Mouse (Mus musculus): ENCODE measurements around the gene Hoxd9. TPM values are rescaled to one million over a fixed set of nuclear protein-coding genes. Genes with fewer than 3 reads are reported as not detected.

Gene Hoxd9
- polyA plus RNA-seq, 1 experiment from 2014 or later: not detected

GRCm38 (mm10) chr2:74691022-74691951 lies 6.2 kb upstream of the Hoxd9 start, which contains the start of gene Hoxd10:
Hoxd10 (plus strand) TSS chr2:74691924.
- DNase-seq (no peak), ATAC-seq (no peak)
- peaks cover 100% of the 10 kb centered on the region for H3K27me3 ChIP-seq (ENCODE audit: insufficient read depth, low read length)
- TF ChIP-seq EP300 (IDR thresholded peaks at IDR 0.05; ENCODE audit: low read depth): no peak
- TF ChIP-seq CTCF (IDR thresholded peaks at IDR 0.05; ENCODE audit: low read depth): peak; percentile 25; the same call in 1 of the 2 replicates
- no peak within 1 kb of the TSS for H3K4me2 ChIP-seq (ENCODE audit: low read depth, low read length)
- H3K4me1 ChIP-seq (ENCODE audit: insufficient read depth): no peaks in the 10 kb centered on the region
- H3K9ac ChIP-seq (replicated peaks): no peak within 1 kb of the TSS
- no peak within 1 kb of the TSS for H3K4me3 ChIP-seq (ENCODE audit: low read depth, low read length)
- H3K27ac ChIP-seq (ENCODE audit: low read depth): no peak within 1 kb of the TSS
- no peaks in the 10 kb centered on the region for H3K9me3 ChIP-seq (ENCODE audit: low read length)
- H3K36me3 ChIP-seq (replicated peaks; ENCODE audit: insufficient read depth, low read length): no peaks in the 10 kb centered on the region
- 2% methylated on average over 56 of the region's 56 CpGs for WGBS (ENCODE audit: insufficient replicate concordance)

GRCm38 (mm10) chr2:74691995-74692807 lies 5.3 kb upstream of the Hoxd9 start:
- no peaks in the 10 kb centered on the region for H3K9me3 ChIP-seq (ENCODE audit: low read length)
- H3K4me3 ChIP-seq (ENCODE audit: low read depth, low read length): no peak overlapping the region
- no peaks in the 10 kb centered on the region for H3K4me1 ChIP-seq (ENCODE audit: insufficient read depth)
- peaks cover 100% of the 10 kb centered on the region for H3K27me3 ChIP-seq (ENCODE audit: insufficient read depth, low read length)
- WGBS (ENCODE audit: insufficient replicate concordance): 4% methylated on average over 35 of the region's 35 CpGs
- no peak overlapping the region for H3K27ac ChIP-seq (ENCODE audit: low read depth)
- no peaks in the 10 kb centered on the region for H3K36me3 ChIP-seq (replicated peaks; ENCODE audit: insufficient read depth, low read length)
- ATAC-seq (no peak), DNase-seq (no peak)
- no peak for TF ChIP-seq EP300 (IDR thresholded peaks at IDR 0.05; ENCODE audit: low read depth)
- TF ChIP-seq CTCF (IDR thresholded peaks at IDR 0.05; ENCODE audit: low read depth): no peak
- no peak overlapping the region for H3K9ac ChIP-seq (replicated peaks)
- H3K4me2 ChIP-seq (ENCODE audit: low read depth, low read length): no peak overlapping the region

GRCm38 (mm10) chr2:74692808-74693431 lies 4.6 kb upstream of the Hoxd9 start:
- peaks cover 4% of the 10 kb centered on the region for H3K4me1 ChIP-seq (ENCODE audit: insufficient read depth)
- peaks cover 100% of the 10 kb centered on the region for H3K27me3 ChIP-seq (ENCODE audit: insufficient read depth, low read length)
- ATAC-seq (no peak), DNase-seq (no peak)
- WGBS (ENCODE audit: insufficient replicate concordance): 5% methylated on average over 20 of the region's 20 CpGs
- no peak overlapping the region for H3K4me3 ChIP-seq (ENCODE audit: low read depth, low read length)
- TF ChIP-seq EP300 (IDR thresholded peaks at IDR 0.05; ENCODE audit: low read depth): no peak
- TF ChIP-seq CTCF (IDR thresholded peaks at IDR 0.05; ENCODE audit: low read depth): no peak
- no peak overlapping the region for H3K27ac ChIP-seq (ENCODE audit: low read depth)
- no peaks in the 10 kb centered on the region for H3K9me3 ChIP-seq (ENCODE audit: low read length)
- H3K9ac ChIP-seq (replicated peaks): no peak overlapping the region
- no peak overlapping the region for H3K4me2 ChIP-seq (ENCODE audit: low read depth, low read length)
- H3K36me3 ChIP-seq (replicated peaks; ENCODE audit: insufficient read depth, low read length): no peaks in the 10 kb centered on the region

GRCm38 (mm10) chr2:74693432-74693827 lies 4.1 kb upstream of the Hoxd9 start:
- Histone ChIP-seq H3K4me1 (ENCODE audit: insufficient read depth) (peaks cover 9% of the 10 kb centered on the region), H3K27ac (ENCODE audit: low read depth) (no peak overlapping the region), H3K4me2 (ENCODE audit: low read depth, low read length) (no peak overlapping the region), H3K36me3 (replicated peaks; ENCODE audit: insufficient read depth, low read length) (no peaks in the 10 kb centered on the region), H3K27me3 (ENCODE audit: insufficient read depth, low read length) (peaks cover 100% of the 10 kb centered on the region), H3K9ac (replicated peaks) (no peak overlapping the region), H3K4me3 (ENCODE audit: low read depth, low read length) (no peak overlapping the region), H3K9me3 (ENCODE audit: low read length) (no peaks in the 10 kb centered on the region)
- DNase-seq (no peak), ATAC-seq (no peak)
- TF ChIP-seq CTCF (IDR thresholded peaks at IDR 0.05; ENCODE audit: low read depth): no peak
- TF ChIP-seq EP300 (IDR thresholded peaks at IDR 0.05; ENCODE audit: low read depth): no peak
- 14% methylated on average over 4 of the region's 4 CpGs for WGBS (ENCODE audit: insufficient replicate concordance)

GRCm38 (mm10) chr2:74694066-74694465 lies 3.5 kb upstream of the Hoxd9 start:
- Histone ChIP-seq H3K4me3 (ENCODE audit: low read depth, low read length) (no peak overlapping the region), H3K9ac (replicated peaks) (no peak overlapping the region), H3K9me3 (ENCODE audit: low read length) (no peaks in the 10 kb centered on the region), H3K27me3 (ENCODE audit: insufficient read depth, low read length) (peaks cover 100% of the 10 kb centered on the region), H3K4me1 (ENCODE audit: insufficient read depth) (peaks cover 11% of the 10 kb centered on the region), H3K27ac (ENCODE audit: low read depth) (no peak overlapping the region), H3K36me3 (replicated peaks; ENCODE audit: insufficient read depth, low read length) (no peaks in the 10 kb centered on the region), H3K4me2 (ENCODE audit: low read depth, low read length) (no peak overlapping the region)
- 4% methylated on average over 16 of the region's 16 CpGs for WGBS (ENCODE audit: insufficient replicate concordance)
- ATAC-seq (no peak), DNase-seq (no peak)
- TF ChIP-seq CTCF (IDR thresholded peaks at IDR 0.05; ENCODE audit: low read depth) (peak; percentile 40), EP300 (IDR thresholded peaks at IDR 0.05; ENCODE audit: low read depth) (no peak)
